Mouse (Mus musculus): ENCODE measurements around the gene Sez6l. TPM values are rescaled to one million over a fixed set of nuclear protein-coding genes. Genes with fewer than 3 reads are reported as not detected.

The Sez6l gene
- polyA plus RNA-seq, 1 experiment from 2014 or later, result 28.4 TPM

GRCm38 (mm10) chr5:112577750-112578149 is 765 bp upstream of the Sez6l start:
- WGBS, result 5% methylated on average over 10 of the region's 10 CpGs
- peak overlapping the region; percentile 88 for H3K27ac ChIP-seq
- H3K4me3 ChIP-seq, result peak overlapping the region; percentile 76
- H3K9me3 ChIP-seq, result no peaks in the 10 kb centered on the region
- peak overlapping the region; percentile 72 for H3K4me2 ChIP-seq
- no peaks in the 10 kb centered on the region for H3K36me3 ChIP-seq
- peak; percentile 33; the same call in 1 of the 2 replicates for ATAC-seq (ENCODE audit: low FRiP score)
- H3K9ac ChIP-seq, result peak overlapping the region; percentile 92
- H3K27me3 ChIP-seq, result peaks cover 16% of the 10 kb centered on the region; the same call in 1 of the 2 replicates
- H3K4me1 ChIP-seq (replicated peaks), result peaks cover 66% of the 10 kb centered on the region

GRCm38 (mm10) chr5:112576361-112576992 is 508 bp downstream of the Sez6l start:
- WGBS, result under 1% methylated on average over 48 of the region's 48 CpGs
- Histone ChIP-seq H3K4me1 (replicated peaks) (peaks cover 68% of the 10 kb centered on the region), H3K36me3 (no peaks in the 10 kb centered on the region), H3K27me3 (peaks cover 17% of the 10 kb centered on the region; the same call in 1 of the 2 replicates), H3K4me2 (peak overlapping the region; percentile 72), H3K4me3 (peak overlapping the region; percentile 76), H3K9ac (peak overlapping the region; percentile 92), H3K27ac (peak overlapping the region; percentile 88), H3K9me3 (no peaks in the 10 kb centered on the region)
- ATAC-seq (ENCODE audit: low FRiP score), result peak; percentile 16; the same call in 1 of the 2 replicates

GRCm38 (mm10) chr5:112575151-112575915 is 1.7 kb downstream of the Sez6l start:
- Histone ChIP-seq H3K4me2 (peak overlapping the region; percentile 72), H3K9ac (peak overlapping the region; percentile 92), H3K36me3 (no peaks in the 10 kb centered on the region), H3K9me3 (no peaks in the 10 kb centered on the region), H3K4me3 (peak overlapping the region; percentile 76), H3K27ac (peak overlapping the region; percentile 88; the same call in 1 of the 2 replicates), H3K4me1 (replicated peaks) (peaks cover 64% of the 10 kb centered on the region), H3K27me3 (peaks cover 17% of the 10 kb centered on the region; the same call in 1 of the 2 replicates)
- no peak for ATAC-seq (ENCODE audit: low FRiP score)
- 4% methylated on average over 12 of the region's 12 CpGs for WGBS

GRCm38 (mm10) chr5:112573916-112574315 is 3.1 kb downstream of the Sez6l start:
- H3K27me3 ChIP-seq, result peaks cover 23% of the 10 kb centered on the region; the same call in 1 of the 2 replicates
- peaks cover 64% of the 10 kb centered on the region for H3K4me1 ChIP-seq (replicated peaks)
- peak overlapping the region; percentile 76 for H3K4me3 ChIP-seq
- ATAC-seq (ENCODE audit: low FRiP score), result 0 out of 2 replicates have a peak, but pooled peaks have one; percentile 37
- H3K9ac ChIP-seq, result peak overlapping the region; percentile 92; the same call in 1 of the 2 replicates
- H3K4me2 ChIP-seq, result peak overlapping the region; percentile 72
- WGBS, result 8% methylated on average over 8 of the region's 8 CpGs
- no peaks in the 10 kb centered on the region for H3K9me3 ChIP-seq
- H3K36me3 ChIP-seq, result no peaks in the 10 kb centered on the region
- H3K27ac ChIP-seq, result no peak overlapping the region

GRCm38 (mm10) chr5:112572217-112572616 is 4.8 kb downstream of the Sez6l start:
- Histone ChIP-seq H3K36me3 (no peaks in the 10 kb centered on the region), H3K9me3 (no peaks in the 10 kb centered on the region), H3K27me3 (peaks cover 23% of the 10 kb centered on the region; the same call in 1 of the 2 replicates), H3K4me1 (replicated peaks) (peaks cover 51% of the 10 kb centered on the region), H3K4me2 (no peak overlapping the region), H3K27ac (no peak overlapping the region), H3K4me3 (no peak overlapping the region), H3K9ac (no peak overlapping the region)
- 52% methylated on average over 2 of the region's 2 CpGs for WGBS
- no peak for ATAC-seq (ENCODE audit: low FRiP score)

- H3K9ac ChIP-seq, result no peak overlapping the region
- no peak for ATAC-seq (ENCODE audit: low FRiP score)
- H3K4me3 ChIP-seq, result no peak overlapping the region
- peaks cover 48% of the 10 kb centered on the region for H3K4me1 ChIP-seq (replicated peaks)
- no peaks in the 10 kb centered on the region for H3K36me3 ChIP-seq
- peaks cover 7% of the 10 kb centered on the region; the same call in 1 of the 2 replicates for H3K27me3 ChIP-seq
- H3K4me2 ChIP-seq, result no peak overlapping the region
- 47% methylated on average over 8 of the region's 8 CpGs for WGBS
- H3K9me3 ChIP-seq, result no peaks in the 10 kb centered on the region
- H3K27ac ChIP-seq, result no peak overlapping the region; the same call in 1 of the 2 replicates
These were observed 11.5 kb downstream of the Sez6l start for GRCm38 (mm10) chr5:112565489-112565888.

GRCm38 (mm10) chr5:112565083-112565482 is 11.9 kb downstream of the Sez6l start:
- peaks cover 52% of the 10 kb centered on the region for H3K4me1 ChIP-seq (replicated peaks)
- no peak overlapping the region for H3K4me2 ChIP-seq
- no peak for ATAC-seq (ENCODE audit: low FRiP score)
- H3K27me3 ChIP-seq, result peaks cover 4% of the 10 kb centered on the region; the same call in 1 of the 2 replicates
- H3K4me3 ChIP-seq, result no peak overlapping the region
- no peaks in the 10 kb centered on the region for H3K9me3 ChIP-seq
- no peak overlapping the region for H3K27ac ChIP-seq
- no peak overlapping the region for H3K9ac ChIP-seq
- H3K36me3 ChIP-seq, result no peaks in the 10 kb centered on the region
- WGBS, result 76% methylated on average over 17 of the region's 17 CpGs

GRCm38 (mm10) chr5:112560869-112561499 is 16.0 kb downstream of the Sez6l start:
- Histone ChIP-seq H3K27me3 (no peaks in the 10 kb centered on the region), H3K27ac (peak overlapping the region; percentile 82), H3K4me1 (replicated peaks) (peaks cover 52% of the 10 kb centered on the region), H3K9ac (peak overlapping the region; percentile 29; the same call in 1 of the 2 replicates), H3K36me3 (no peaks in the 10 kb centered on the region), H3K9me3 (no peaks in the 10 kb centered on the region), H3K4me3 (no peak overlapping the region), H3K4me2 (peak overlapping the region; percentile 13; the same call in 1 of the 2 replicates)
- ATAC-seq (ENCODE audit: low FRiP score), result peak; percentile 49
- WGBS, result 35% methylated on average over 15 of the region's 15 CpGs

- H3K4me2 ChIP-seq, result no peak overlapping the region
- H3K27ac ChIP-seq, result peak overlapping the region; percentile 82
- 75% methylated on average over 16 of the region's 16 CpGs for WGBS
These were observed 16.8 kb downstream of the Sez6l start for GRCm38 (mm10) chr5:112560139-112560538.

GRCm38 (mm10) chr5:112557396-112557795 is 19.6 kb downstream of the Sez6l start:
- H3K4me1 ChIP-seq (replicated peaks), result peaks cover 48% of the 10 kb centered on the region
- H3K27ac ChIP-seq, result no peak overlapping the region
- no peak overlapping the region for H3K9ac ChIP-seq
- ATAC-seq (ENCODE audit: low FRiP score), result no peak
- H3K27me3 ChIP-seq, result 0 out of 2 replicates have a peak, but pooled peaks cover 9% of the 10 kb centered on the region
- H3K4me2 ChIP-seq, result no peak overlapping the region
- H3K36me3 ChIP-seq, result no peaks in the 10 kb centered on the region
- WGBS, result 71% methylated on average over 4 of the region's 4 CpGs
- no peaks in the 10 kb centered on the region for H3K9me3 ChIP-seq
- H3K4me3 ChIP-seq, result no peak overlapping the region

More at GRCm38 (mm10) chr5:112560139-112560538, 16.8 kb downstream of the Sez6l start:
- ATAC-seq (ENCODE audit: low FRiP score), result no peak
- no peak overlapping the region for H3K4me3 ChIP-seq
- H3K36me3 ChIP-seq, result no peaks in the 10 kb centered on the region
- H3K9me3 ChIP-seq, result no peaks in the 10 kb centered on the region
- H3K4me1 ChIP-seq (replicated peaks), result peaks cover 45% of the 10 kb centered on the region
- no peak overlapping the region for H3K9ac ChIP-seq
- H3K27me3 ChIP-seq, result 0 out of 2 replicates have a peak, but pooled peaks cover 4% of the 10 kb centered on the region

- Histone ChIP-seq H3K4me1 (replicated peaks) (peaks cover 48% of the 10 kb centered on the region), H3K27me3 (0 out of 2 replicates have a peak, but pooled peaks cover 9% of the 10 kb centered on the region), H3K27ac (no peak overlapping the region), H3K9me3 (no peaks in the 10 kb centered on the region), H3K9ac (no peak overlapping the region), H3K4me3 (no peak overlapping the region), H3K36me3 (no peaks in the 10 kb centered on the region), H3K4me2 (no peak overlapping the region)
- ATAC-seq (ENCODE audit: low FRiP score), result no peak
- 72% methylated on average over 3 of the region's 3 CpGs for WGBS
These were observed 20.3 kb downstream of the Sez6l start for GRCm38 (mm10) chr5:112556640-112557039.

GRCm38 (mm10) chr5:112554508-112554907 is 22.5 kb downstream of the Sez6l start:
- Histone ChIP-seq H3K4me3 (no peak overlapping the region), H3K9ac (no peak overlapping the region), H3K27ac (no peak overlapping the region), H3K36me3 (no peaks in the 10 kb centered on the region), H3K27me3 (0 out of 2 replicates have a peak, but pooled peaks cover 9% of the 10 kb centered on the region), H3K4me1 (replicated peaks) (peaks cover 51% of the 10 kb centered on the region), H3K9me3 (no peaks in the 10 kb centered on the region), H3K4me2 (no peak overlapping the region)
- WGBS, result 73% methylated on average over 10 of the region's 10 CpGs
- ATAC-seq (ENCODE audit: low FRiP score), result no peak

Data from hindbrain, embryonic 13.5 days (tissue).